Mouse (Mus musculus) spleen, embryonic (tissue): Measurements from ENCODE around the gene Macf1.
"Not testable (repeated sequence)": the region's sequence is repeated elsewhere in the genome, so short reads cannot be mapped to it uniquely, and the experiment has no call there.

Source experiments
- CTCF ChIA-PET: fragments of 350-600 bp; sonication (Branson Sonifier 250); formaldehyde crosslinking; loops from one replicate; lab custom pipeline; 2022; lab: Charles Lee

The Macf1 gene

DNA sequence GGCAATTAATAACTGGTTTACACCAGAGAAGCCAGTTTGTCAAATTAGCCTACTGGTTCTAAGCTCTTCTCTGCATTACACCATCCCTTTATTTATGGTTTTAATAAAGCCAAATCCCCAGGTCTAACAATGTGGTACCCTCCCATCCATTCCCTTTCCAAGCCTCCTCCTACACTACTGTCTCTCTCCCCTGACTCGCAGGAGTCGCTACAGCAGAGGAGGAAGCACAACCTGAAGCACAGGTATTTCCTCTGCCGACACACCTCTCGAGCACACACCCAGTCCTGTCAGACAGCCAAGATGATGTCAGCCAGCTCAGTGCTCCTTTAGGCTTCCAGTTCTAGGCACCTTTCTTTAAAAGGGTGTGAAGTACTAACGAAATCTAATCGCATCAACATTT lies 47.0 kb downstream of the Macf1 start:
- CTCF ChIA-PET: no interaction called here

DNA sequence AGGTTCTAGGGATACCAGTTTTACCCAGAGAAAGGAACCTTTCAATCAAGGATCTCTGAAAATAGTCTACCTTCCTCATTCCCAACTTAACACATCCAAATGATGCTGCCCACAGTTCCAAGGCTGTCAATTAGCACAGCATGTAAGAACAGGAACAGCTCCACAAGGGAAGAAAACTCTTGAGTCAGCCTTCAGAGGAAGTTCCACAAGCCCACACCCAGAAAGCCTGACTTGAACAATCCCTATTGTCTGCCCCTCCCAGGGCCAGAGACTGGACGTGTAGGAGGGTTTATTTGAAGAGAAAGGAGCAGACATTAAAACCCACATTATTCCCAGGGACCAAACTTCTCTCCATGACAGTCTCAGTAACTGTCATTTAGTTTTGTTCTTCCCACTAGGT lies 48.7 kb downstream of the Macf1 start:
- CTCF ChIA-PET: no interaction called here

GRCm38 (mm10) chr4:123634436-123634835 lies 49.7 kb downstream of the Macf1 start:
- CTCF ChIA-PET: interaction anchor here (0.6 kb wide), 1 partner anchor 38 kb away, joined by 8 read pairs; no protein-coding TSS in a partner anchor

GRCm38 (mm10) chr4:123633874-123634273 lies 50.3 kb downstream of the Macf1 start:
- CTCF ChIA-PET: interaction anchor here (0.6 kb wide), 1 partner anchor 29 kb away, joined by 4 read pairs; no protein-coding TSS in a partner anchor

GRCm38 (mm10) chr4:123633370-123633769 lies 50.8 kb downstream of the Macf1 start:
- CTCF ChIA-PET: interaction anchor here (0.6 kb wide), 1 partner anchor 29 kb away, joined by 4 read pairs; no protein-coding TSS in a partner anchor

- CTCF ChIA-PET: not testable (repeated sequence)
These were observed 52.0 kb downstream of the Macf1 start for GRCm38 (mm10) chr4:123632116-123632515.

GRCm38 (mm10) chr4:123631654-123632053 lies 52.5 kb downstream of the Macf1 start:
- CTCF ChIA-PET: no interaction called here

DNA sequence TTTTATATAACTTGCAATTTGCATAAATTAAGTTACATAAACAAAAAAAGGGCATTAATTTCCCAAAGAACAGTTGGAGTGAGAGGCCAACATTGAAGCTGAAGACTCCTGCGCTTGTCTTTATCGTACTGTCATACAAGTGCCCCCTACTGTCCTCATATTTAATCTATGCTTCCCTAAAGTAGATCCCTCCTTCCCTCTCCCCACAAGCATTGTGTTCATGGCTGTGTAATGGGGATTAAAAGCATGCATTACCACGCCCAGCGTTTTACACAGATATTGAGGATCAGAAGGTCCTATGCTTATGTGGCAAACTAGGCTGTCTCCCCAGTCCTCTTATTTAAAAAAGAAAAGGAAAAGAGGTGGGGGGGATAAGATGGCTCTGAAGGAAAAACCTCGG lies 56.5 kb downstream of the Macf1 start:
- CTCF ChIA-PET: interaction anchor here (0.6 kb wide), 1 partner anchor 16 kb away, joined by 3 read pairs; no protein-coding TSS in a partner anchor

DNA sequence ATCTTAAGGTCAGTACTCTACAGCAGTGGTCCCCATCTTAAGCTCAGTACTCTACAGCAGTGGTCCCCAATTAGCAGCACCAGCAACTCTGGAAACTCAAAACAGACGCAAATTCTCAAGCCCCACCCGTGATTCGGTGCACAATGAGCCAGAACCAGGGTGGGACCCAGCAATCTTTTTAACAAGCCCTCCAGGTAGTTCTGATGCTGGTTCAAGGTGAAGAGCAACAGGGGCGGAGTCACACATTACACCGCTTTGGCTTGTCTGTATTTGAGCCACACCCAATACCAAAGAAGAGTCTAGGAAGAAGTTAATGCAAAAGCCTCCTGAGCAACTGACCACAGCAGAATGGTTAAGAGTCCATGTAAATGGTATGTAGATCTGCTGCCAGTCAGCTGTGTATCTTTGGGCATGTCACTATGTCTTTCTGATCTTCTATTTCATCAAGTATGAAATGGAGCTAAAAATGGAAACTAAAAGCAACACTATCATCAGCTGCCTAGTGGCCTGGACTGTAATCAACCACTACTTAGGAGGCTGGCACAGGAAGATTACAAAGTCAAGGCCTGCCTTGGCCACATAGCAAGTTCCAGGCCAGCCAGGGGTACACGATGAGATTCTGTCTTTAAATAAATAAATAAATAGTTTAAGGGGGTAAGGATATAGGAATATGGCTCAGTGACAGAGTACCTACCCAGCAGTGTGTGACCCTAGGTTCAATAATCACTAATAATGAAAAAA lies 58.7 kb downstream of the Macf1 start:
- CTCF ChIA-PET: no interaction called here

DNA sequence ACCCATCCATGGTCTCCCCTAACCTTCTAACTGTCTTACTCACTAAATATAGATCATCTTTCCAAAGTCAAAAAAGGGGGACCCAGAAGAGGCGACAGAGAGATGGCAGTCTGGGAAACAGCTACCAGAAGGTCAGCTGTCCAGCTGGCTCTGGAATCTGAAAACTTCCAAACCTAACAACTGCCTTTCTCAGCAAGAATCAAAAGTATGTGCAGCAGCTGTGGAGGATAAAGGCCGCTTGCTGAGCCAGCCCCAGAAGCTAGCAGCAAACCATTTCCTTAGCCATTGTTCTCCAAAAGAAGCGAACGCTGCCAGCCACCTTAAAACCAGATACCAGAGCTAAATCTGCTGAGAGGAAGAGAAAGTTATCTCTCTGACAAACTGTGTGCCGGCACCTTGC lies 59.7 kb downstream of the Macf1 start:
- CTCF ChIA-PET: no interaction called here

DNA sequence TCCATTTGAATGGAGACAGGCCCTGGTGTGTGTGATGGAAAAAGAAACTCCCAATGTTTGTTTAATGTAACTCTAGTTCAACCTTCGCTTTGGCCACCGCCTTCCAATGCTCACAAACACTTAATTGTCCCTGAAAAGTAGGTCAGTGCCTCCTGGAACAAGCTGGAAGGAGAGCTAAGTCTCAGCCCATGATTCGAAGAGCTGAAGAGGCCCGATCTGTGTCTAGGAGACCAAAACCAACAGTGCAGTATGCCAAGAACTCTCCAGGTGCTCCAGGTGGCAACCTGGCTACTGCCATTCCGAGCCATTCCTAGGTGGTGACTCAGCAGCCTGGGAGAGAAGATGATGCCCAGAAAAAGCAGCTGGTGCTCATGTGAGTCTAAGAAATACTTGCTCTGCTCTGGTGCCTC lies 60.4 kb downstream of the Macf1 start:
- CTCF ChIA-PET: no interaction called here

GRCm38 (mm10) chr4:123621732-123622131 lies 62.4 kb downstream of the Macf1 start:
- CTCF ChIA-PET: no interaction called here

DNA sequence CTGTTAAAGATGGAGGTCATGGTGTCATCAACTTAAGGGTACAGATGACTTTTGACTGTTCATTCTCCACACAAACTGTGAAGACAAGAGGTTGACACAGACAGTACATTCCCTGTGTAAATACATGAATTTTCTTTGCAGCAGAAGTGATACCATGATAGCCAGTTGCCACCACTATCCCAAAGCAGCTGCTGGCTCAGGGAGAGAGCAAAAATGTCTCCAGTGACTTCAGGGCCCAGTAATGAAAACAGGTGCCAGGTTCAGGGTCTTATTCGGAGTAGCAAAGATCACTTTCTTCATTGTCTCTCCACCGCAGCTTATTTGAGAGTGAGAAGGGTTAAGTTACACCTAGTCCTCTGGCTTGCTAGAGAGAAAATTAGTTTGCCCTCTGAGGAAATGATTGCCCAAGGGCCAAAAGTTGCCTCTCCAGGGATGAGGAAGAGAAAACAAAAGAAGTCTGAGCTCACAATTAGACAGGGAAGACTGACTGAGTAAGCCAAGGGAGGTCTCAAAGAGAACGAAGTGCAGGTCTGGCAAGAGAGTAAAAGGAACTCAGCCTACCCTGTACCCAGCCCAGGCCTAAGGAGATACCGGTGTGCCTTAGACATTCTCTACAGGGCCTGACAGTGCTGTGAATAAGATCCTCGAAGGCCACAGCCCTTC lies 66.3 kb downstream of the Macf1 start:
- CTCF ChIA-PET: no interaction called here

DNA sequence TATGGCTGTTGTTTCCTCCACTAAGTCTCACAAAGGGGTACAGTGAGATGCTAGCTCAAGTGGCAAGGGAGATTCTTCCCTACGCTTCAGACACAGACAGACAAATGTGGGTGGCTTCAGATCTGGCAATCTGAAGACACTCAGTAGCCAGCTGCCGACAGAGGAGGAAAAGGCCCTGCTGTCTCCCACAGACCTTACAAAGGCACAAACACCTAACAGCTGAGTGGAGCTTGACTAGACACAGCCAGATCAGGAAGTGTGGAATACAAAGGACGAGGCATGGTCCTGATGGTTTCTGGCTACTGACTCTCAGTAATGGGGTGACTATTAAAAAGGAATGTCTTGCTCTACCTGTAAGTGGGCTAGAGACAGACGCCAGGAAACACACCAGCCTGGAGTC lies 67.2 kb downstream of the Macf1 start:
- CTCF ChIA-PET: no interaction called here

DNA sequence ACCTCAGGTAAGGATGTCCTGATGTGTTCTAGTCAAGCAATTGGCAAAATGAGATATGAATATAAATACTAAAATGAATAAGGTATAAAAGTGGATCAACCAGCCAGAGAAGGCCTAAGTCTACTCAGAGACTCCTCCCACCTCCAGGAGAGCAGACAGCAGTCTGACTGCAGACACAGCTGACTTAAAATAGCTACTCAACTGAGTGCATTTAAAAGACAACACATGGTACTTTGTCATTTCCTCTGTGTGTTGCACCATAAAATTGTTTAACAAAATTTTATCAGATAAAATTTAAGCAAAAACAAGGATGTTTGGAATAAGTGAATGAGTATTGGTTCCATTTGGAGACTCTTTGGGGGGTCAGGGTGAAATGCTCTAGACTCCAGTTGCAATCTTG lies 67.7 kb downstream of the Macf1 start:
- CTCF ChIA-PET: no interaction called here

- CTCF ChIA-PET: no interaction called here
These were observed 70.7 kb downstream of the Macf1 start for GRCm38 (mm10) chr4:123613309-123613947.

DNA sequence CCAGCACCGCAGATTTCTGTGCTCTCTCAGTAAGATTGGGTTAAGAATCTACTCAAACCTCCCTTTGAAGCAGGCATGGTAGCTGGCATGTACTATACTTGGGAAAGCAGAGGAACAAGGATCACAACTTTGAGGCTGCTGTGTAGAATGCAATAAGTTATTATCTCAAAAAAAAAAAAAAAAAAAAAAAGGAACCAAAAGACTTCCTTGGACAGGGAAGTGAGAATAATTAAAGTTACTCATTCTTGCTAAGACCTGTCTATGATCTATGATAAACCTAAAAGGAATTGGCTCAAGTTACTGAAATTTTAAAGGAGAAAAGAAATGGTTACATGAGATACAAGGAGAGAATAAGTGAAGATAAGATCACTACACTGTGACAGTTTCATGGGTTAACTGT lies 72.2 kb downstream of the Macf1 start:
- CTCF ChIA-PET: no interaction called here

- CTCF ChIA-PET: no interaction called here
These were observed 72.9 kb downstream of the Macf1 start for GRCm38 (mm10) chr4:123611241-123611640.

DNA sequence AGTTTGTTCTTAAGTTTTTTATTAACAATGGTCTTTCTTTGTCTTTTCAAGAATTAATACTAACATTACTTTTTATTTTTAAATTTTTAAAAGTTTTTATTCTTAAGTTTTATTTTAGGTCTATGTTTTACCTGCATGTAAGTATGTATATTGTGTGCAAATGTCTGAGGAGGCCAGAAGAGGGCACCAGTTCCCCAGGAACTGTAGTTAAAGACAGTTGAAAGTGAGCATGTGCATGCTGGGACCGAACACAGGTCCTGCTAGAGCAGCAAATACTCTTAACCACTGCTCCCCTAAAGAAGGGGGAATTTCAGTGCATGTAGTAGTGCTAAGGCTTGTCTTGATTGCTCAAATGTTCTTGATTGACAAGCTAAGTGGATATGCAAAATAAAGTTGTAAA lies 77.0 kb downstream of the Macf1 start:
- CTCF ChIA-PET: no interaction called here

DNA sequence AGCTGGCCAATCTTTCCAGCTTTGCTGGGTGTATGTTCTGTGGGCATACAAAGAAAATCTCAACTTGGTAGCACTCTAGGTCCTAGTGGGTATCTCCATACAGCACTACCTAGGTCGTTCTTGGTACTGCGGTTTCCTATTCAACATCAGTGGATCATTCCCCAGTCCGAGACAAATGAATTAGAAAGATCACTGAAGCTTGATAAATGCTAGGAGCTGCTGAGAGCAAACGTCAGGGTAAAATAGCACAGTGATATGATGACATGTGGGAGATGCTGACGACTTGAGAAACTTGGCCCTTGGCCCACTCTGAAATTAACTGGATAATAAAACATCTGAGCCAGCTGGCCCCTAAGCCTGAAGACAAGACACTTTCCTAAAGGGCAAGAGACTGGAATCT lies 78.2 kb downstream of the Macf1 start:
- CTCF ChIA-PET: interaction anchor here (0.6 kb wide), 1 partner anchor 1233 kb away, joined by 4 read pairs; no protein-coding TSS in a partner anchor

DNA sequence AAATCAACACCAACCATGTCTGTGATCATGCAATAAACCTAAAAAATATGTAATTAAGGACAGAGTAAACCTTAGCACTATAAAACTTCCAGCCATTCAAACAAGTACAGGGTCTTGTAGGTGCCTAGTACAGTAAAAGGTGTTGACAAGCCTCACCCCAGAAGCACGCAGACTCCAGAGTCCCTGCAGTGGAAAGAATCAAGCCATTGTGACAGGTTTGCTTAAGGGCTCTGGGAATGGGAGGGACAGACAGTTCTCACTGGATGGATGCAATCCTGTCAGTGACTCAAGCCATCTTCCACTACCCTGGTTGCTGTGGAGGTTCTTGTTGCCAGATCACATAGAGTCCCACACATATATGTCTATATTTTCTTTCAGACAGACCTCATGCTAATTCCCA lies 78.9 kb downstream of the Macf1 start:
- CTCF ChIA-PET: interaction anchor here (0.6 kb wide), 1 partner anchor 1234 kb away, joined by 4 read pairs; no protein-coding TSS in a partner anchor

DNA sequence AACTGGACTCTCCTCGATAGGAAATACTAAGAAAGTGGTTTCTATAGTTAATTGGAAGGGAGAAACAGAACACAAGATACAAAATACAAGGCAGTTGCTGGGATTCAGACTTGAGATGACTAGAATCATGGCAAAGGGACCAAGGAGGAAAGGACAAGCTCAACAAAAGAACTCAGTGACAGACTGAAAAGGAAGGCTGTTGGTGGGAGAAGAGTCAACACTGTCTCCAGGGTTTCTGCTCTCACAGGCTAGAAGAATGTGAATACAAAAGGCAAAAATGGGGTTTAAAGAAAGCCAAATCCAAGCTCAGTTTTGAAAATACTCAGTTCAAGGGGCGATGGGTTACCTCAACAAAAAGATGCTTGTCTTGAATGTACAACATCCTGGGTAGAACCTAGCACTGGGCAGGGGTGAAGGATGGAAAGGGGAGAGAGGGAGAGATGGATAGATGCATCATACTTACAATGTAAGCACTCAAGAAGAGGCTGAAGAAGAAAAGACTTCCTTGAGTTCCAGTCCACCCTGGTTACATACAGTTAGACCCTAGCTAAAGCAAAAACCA lies 81.4 kb downstream of the Macf1 start:
- CTCF ChIA-PET: no interaction called here
